Mouse (Mus musculus) midbrain, embryonic 13.5 days (tissue): ENCODE measurements around the gene Gm47289. TPM values are rescaled to one million over a fixed set of nuclear protein-coding genes. Genes with fewer than 3 reads are reported as not detected.

Experiments used
- ATAC-seq: fragments of 200-750 bp; cut with Nextera tagmentation; 2 replicates; pipeline ENCODE4 v1.8.0; 2017; ENCODE audit warnings: mild to moderate bottlenecking, moderate TSS enrichment, moderate library complexity
- H3K27ac ChIP-seq: fragments of 300-500 bp; sonication (generic); 2 replicates; pipeline ENCODE4 v1.5.1; 2015; ENCODE audit warnings: inconsistent platforms, mild to moderate bottlenecking, moderate library complexity
- H3K27me3 ChIP-seq: fragments of 300-500 bp; sonication (generic); 2 replicates; pipeline ENCODE4 v1.6.1; 2015; ENCODE audit warnings: mild to moderate bottlenecking, inconsistent platforms
- H3K36me3 ChIP-seq: fragments of 300-500 bp; sonication (generic); 2 replicates; pipeline ENCODE4 v1.6.1; 2015; ENCODE audit warnings: mild to moderate bottlenecking, inconsistent platforms
- H3K4me1 ChIP-seq: fragments of 300-500 bp; sonication (generic); replicated peaks from 2 replicates; pipeline ENCODE4 v1.6.1; 2015; ENCODE audit warnings: inconsistent platforms
- H3K4me2 ChIP-seq: fragments of 300-500 bp; sonication (generic); replicated peaks from 2 replicates; pipeline ENCODE4 v1.6.1; 2015; ENCODE audit warnings: moderate library complexity, mild to moderate bottlenecking, inconsistent platforms
- H3K4me3 ChIP-seq: fragments of 300-500 bp; sonication (generic); replicated peaks from 2 replicates; pipeline ENCODE4 v1.5.1; 2015; ENCODE audit warnings: mild to moderate bottlenecking, inconsistent platforms
- H3K9ac ChIP-seq: fragments of 300-500 bp; sonication (generic); replicated peaks from 2 replicates; pipeline ENCODE4 v1.6.1; 2015; ENCODE audit warnings: mild to moderate bottlenecking, inconsistent platforms
- H3K9me3 ChIP-seq: fragments of 300-500 bp; sonication (generic); 2 replicates; pipeline ENCODE4 v1.6.1; 2016; ENCODE audit warnings: mild to moderate bottlenecking, inconsistent platforms
- WGBS: fragments of 180-500 bp; shearing (Covaris S2); methylation state at CpG from one replicate; pipeline ENCODE4 v1.1.7; 2015; 5-methylcytosine and 5-hydroxymethylcytosine counted together
- polyA plus RNA-seq: library from polyadenylated mRNA; unstranded; fragments of >200 nt; fragmentation: Nextera tagmentation; extraction: Ambion mirVana; gene quantifications from 2 replicates; pipeline ENCODE4 v1.2.1, GENCODE M21; 2015

Gm47289 gene
- not detected in 2 replicates for polyA plus RNA-seq

DNA sequence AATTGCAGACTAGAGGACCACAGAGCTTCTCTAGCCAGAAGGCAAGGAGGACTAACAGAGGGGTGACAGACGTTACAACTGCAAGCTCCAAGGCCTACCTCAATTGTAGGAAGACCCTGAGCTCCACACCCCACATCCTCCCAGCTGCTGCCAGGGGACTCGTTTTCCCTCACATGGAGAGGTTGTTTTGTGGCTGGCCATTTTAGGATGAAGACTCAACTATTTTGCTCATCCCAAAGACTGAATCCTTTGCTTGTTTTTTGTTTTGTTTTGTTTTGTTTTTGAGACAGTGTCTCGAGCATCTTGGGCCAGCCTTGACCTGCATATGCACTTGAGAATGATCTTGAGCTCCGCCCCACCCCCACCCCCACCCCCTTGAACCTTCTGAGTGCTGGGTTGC, at the start of gene Gm47289:
Gene Gm47289 (plus strand): TSS at position 301 of the 400 bp plus-strand sequence.
- no peaks in the 10 kb centered on the region for H3K9me3 ChIP-seq
- no peak for ATAC-seq
- 60% methylated on average over 4 of the region's 4 CpGs for WGBS

DNA sequence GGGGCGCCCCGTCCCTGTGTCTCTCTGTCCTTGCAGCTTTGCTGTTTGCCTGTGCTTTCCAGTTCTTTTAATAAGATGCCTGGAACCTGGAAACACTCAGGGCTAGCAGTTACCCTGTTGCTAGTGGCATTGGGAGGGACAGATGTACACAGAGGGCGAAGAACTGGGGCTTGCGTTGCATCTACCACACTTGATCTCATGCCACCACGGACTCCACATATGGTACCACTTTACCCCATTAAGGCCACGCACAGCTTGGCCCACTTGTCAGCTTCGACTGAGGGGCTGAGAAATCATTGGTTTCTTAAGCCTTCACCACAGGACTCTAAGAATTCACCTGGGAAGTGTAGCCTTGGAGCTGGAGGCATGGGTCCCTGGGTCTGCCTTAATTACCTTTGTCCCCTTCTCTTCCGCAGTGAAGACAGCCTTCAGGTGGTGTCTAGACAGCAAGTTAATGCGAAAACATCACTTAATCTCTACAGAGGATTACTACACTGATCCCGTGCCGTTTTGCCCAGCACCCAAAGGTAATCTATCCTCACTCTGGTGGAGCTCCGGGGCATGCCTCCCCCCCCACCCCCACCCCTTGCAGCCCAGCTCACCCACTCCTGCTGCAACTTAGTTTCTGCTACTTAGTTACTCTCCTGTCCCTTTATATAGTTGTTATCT, 49.1 kb upstream of the Gm47289 start:
- no peaks in the 10 kb centered on the region for H3K27me3 ChIP-seq
- no peaks in the 10 kb centered on the region for H3K36me3 ChIP-seq
- no peak overlapping the region for H3K4me2 ChIP-seq
- no peaks in the 10 kb centered on the region for H3K9me3 ChIP-seq
- H3K27ac ChIP-seq = no peak overlapping the region
- no peak for ATAC-seq
- WGBS = 58% methylated on average over 12 of the region's 12 CpGs
- H3K4me3 ChIP-seq = no peak overlapping the region
- no peak overlapping the region for H3K9ac ChIP-seq
- H3K4me1 ChIP-seq = 0 out of 2 replicates have a peak, but pooled peaks cover 8% of the 10 kb centered on the region

More for the DNA sequence above, at the start of gene Gm47289:
- Histone ChIP-seq H3K4me2 (no peak within 1 kb of the TSS), H3K36me3 (no peaks in the 10 kb centered on the region), H3K27ac (no peak within 1 kb of the TSS), H3K4me3 (no peak within 1 kb of the TSS), H3K27me3 (peaks cover 24% of the 10 kb centered on the region), H3K4me1 (no peaks in the 10 kb centered on the region), H3K9ac (no peak within 1 kb of the TSS)

DNA sequence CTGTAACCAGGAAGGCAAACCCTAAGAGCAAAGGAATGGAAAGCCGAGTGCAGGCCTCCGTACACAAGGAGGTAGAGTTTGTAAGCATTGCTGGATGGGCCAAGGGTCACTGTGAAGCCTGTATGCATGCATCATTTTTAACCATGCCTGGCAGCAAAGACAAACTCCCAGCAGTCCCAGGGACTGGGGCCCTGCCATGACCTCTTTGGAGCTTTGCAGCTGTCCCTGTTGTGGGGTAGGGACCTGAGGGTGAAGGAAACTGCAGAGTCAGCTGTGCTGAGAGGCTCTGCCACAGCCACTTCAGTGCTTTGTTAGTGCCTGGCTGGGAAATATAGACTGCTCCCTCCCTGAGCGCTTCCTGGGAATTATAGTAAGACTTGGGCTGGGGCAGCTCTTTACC, 48.3 kb upstream of the Gm47289 start:
- Histone ChIP-seq H3K36me3 (no peaks in the 10 kb centered on the region), H3K27ac (no peak overlapping the region), H3K27me3 (no peaks in the 10 kb centered on the region), H3K4me3 (no peak overlapping the region), H3K4me2 (no peak overlapping the region), H3K4me1 (0 out of 2 replicates have a peak, but pooled peaks cover 8% of the 10 kb centered on the region), H3K9me3 (no peaks in the 10 kb centered on the region), H3K9ac (no peak overlapping the region)
- 36% methylated on average over 3 of the region's 3 CpGs for WGBS
- no peak for ATAC-seq

DNA sequence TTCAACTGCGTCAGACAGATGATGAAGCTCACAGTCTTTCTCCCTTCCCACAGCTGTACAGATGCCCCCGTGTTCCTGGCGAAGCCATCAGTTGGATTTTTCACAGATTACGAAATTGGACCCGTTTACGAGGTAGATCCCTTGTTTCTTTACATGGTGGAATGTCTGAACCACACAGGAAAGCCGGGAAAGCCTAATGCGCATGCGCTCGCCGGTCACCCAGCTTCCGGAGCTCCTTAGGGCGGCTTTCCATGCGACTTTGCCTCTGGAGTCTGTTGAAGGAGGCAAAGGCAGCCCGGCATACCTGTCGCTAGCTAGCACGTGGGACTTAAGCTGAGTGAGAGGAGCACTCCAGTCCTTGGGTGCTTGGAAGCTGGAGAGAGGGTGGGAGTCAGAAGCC, 44.0 kb upstream of the Gm47289 start:
- Histone ChIP-seq H3K4me2 (no peak overlapping the region), H3K4me3 (no peak overlapping the region), H3K9me3 (no peaks in the 10 kb centered on the region), H3K4me1 (0 out of 2 replicates have a peak, but pooled peaks cover 11% of the 10 kb centered on the region), H3K9ac (no peak overlapping the region), H3K27ac (no peak overlapping the region), H3K27me3 (no peaks in the 10 kb centered on the region), H3K36me3 (no peaks in the 10 kb centered on the region)
- 90% methylated on average over 17 of the region's 17 CpGs for WGBS
- no peak for ATAC-seq

DNA sequence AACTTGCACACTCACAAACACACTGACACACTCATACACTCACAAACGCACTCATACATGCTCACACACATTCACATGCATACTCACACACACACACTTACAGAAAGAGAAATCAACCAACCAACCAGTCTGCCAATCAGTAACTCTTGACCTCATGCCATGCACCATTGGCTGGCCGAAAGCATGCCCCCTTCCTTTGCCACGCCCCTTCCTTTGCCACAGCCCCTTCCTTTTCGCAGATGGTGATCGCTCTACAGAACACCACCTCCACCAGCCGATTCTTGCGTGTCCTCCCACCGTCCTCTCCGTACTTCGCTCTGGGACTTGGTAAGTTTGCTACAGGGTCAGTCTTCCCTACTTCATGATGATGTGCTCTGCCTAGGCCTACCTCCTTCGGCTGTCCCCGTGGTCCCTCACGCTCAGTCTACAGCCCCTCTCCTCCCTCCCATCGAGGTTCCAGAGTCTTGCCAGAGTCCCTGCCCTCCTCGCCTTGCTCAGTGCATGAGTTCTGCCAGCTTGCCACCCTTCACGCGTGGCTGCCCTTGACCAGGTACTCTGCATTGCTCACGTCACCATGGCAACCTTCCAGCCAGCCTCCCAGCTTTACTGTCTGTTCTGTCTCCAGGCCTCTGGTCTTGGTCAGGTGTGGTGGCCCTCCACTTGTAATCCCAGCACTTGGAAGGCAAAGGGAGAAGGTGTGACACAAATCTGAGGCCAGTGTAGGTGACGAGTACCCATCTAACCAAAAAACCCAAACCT, 39.4 kb upstream of the Gm47289 start:
- no peak overlapping the region for H3K27ac ChIP-seq

DNA sequence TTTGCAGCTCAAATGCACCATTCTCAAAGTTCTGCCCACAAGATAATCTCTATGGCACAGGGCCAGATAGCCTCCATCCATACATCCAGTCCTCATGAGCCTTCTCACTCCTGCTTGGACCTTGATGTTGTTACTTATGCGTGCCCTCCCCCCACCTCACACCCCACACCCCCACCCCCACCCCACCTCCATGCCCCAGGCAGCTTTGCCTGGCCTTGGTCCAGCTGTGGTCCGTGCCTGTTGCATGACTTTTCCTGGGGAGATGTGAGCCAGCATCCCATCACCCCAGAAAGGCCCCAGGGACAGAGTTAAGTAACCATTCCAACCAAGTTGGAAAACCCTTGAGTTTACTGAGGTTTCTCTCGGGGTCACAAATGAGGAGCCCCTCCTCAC, 38.8 kb upstream of the Gm47289 start:
- Histone ChIP-seq H3K4me1 (peaks cover 9% of the 10 kb centered on the region), H3K27me3 (no peaks in the 10 kb centered on the region), H3K4me2 (no peak overlapping the region), H3K27ac (no peak overlapping the region), H3K36me3 (no peaks in the 10 kb centered on the region), H3K9ac (no peak overlapping the region), H3K9me3 (no peaks in the 10 kb centered on the region), H3K4me3 (no peak overlapping the region)
- 81% methylated on average over 3 of the region's 3 CpGs for WGBS
- ATAC-seq = no peak

More for the DNA sequence above, 39.4 kb upstream of the Gm47289 start:
- ATAC-seq = no peak
- no peaks in the 10 kb centered on the region for H3K27me3 ChIP-seq
- no peak overlapping the region for H3K4me2 ChIP-seq
- H3K36me3 ChIP-seq = no peaks in the 10 kb centered on the region
- peaks cover 9% of the 10 kb centered on the region for H3K4me1 ChIP-seq
- 83% methylated on average over 19 of the region's 19 CpGs for WGBS
- H3K9ac ChIP-seq = no peak overlapping the region
- H3K9me3 ChIP-seq = no peaks in the 10 kb centered on the region
- no peak overlapping the region for H3K4me3 ChIP-seq

DNA sequence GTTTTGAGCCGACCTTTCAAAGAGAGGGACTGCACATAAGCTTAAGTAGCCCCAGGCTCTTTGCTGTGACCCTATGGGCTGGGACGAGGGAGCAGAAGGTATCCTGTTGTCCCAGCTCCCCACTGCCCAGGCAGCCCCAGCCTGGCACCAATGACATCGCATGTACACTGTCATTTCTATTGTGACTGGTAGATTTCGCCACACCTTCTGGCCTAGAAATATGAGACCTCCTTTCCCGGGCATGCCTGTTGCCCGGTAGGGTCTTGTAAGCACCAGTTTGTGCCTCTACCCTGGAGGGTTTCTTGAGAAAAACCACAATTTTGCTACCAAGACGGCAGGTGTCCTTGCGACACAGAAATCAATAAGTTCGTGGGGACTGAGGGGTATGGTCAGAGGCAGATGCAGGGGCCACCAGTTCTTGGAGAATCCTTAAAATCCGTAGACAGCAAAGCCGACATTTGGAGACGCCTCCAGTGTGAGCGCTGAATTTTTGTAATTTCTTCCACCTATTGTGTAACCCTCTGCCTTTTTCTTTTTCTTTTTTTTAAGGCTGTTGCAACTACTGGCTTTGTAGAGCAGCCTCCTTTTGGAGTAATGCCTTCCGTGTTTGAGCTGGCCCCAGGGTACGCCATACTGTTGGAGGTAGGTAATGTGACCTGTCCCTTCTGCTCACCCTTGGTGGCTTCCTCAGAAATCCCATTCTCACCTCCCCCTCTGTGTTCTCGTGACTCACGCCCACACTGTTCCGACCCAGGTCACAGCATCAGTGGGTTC, 36.2 kb upstream of the Gm47289 start:
- no peak for ATAC-seq
- H3K27ac ChIP-seq = no peak overlapping the region
- 89% methylated on average over 18 of the region's 18 CpGs for WGBS
- peaks cover 9% of the 10 kb centered on the region for H3K4me1 ChIP-seq
- H3K27me3 ChIP-seq = no peaks in the 10 kb centered on the region
- no peak overlapping the region for H3K4me2 ChIP-seq
- H3K36me3 ChIP-seq = no peaks in the 10 kb centered on the region
- no peak overlapping the region for H3K9ac ChIP-seq
- no peak overlapping the region for H3K4me3 ChIP-seq
- no peaks in the 10 kb centered on the region for H3K9me3 ChIP-seq

DNA sequence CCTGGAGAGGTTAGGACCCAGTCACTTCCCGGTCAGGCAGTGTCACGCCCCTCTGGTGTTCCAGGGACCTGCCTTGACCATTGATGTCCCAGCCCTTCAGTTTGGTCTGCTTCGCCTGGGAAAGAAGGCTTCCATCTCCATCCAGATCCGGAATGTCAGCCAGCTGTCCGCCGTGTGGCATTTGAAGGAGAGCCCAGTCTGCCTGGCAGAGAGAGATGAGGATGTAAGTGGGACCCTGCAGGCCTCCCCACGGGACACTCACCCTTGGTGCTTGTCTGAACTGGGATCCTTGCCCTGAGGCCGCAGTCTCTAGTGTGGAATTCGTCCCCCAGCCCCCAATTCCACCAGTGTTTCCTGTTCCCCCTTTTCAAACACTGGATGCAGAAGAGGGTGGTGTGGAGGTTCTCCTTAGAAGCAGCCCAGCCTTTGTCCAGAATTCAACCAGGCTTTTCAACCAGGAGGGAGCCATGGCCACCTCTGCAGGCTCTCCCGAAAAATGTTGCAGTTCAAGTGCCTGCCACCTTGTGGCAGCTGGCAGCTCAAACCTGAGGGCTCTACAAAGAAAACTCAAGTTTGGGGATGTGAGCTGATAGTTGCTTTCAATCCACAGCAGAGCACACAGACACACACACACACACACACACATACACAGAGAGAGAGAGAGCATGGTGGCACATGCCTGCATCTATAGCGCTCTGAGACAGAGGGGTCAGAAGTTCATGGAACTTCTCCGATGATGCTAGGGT, 30.4 kb upstream of the Gm47289 start:
- Histone ChIP-seq H3K27ac (no peak overlapping the region), H3K4me1 (no peaks in the 10 kb centered on the region), H3K4me3 (no peak overlapping the region), H3K4me2 (no peak overlapping the region), H3K9me3 (no peaks in the 10 kb centered on the region), H3K36me3 (no peaks in the 10 kb centered on the region), H3K9ac (no peak overlapping the region), H3K27me3 (no peaks in the 10 kb centered on the region)
- 82% methylated on average over 12 of the region's 12 CpGs for WGBS
- ATAC-seq = no peak

DNA sequence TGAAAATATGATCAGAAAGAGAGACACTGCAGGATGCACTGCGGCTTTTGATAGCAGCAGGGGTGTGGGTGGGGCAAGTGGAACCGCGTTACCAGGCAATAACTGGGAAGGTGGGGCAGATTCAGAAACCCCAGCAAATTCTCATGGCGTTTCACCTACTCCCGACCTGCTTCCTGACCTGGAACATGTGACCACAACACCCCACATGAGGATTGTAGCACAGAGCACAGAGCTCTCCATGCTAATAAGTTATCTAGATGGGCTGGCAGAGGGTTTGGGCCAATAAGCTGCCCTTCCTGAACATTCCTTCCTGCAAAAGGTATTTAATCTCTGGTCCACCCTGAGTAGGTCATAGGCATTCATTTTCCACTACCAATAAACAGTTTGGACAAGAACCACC, 28.3 kb upstream of the Gm47289 start:
- H3K4me3 ChIP-seq = no peak overlapping the region
- H3K9ac ChIP-seq = no peak overlapping the region
- H3K36me3 ChIP-seq = no peaks in the 10 kb centered on the region
- H3K9me3 ChIP-seq = no peaks in the 10 kb centered on the region
- H3K4me1 ChIP-seq = no peaks in the 10 kb centered on the region
- H3K4me2 ChIP-seq = no peak overlapping the region
- ATAC-seq = no peak
- H3K27ac ChIP-seq = no peak overlapping the region
- WGBS = 62% methylated on average over 5 of the region's 5 CpGs
- no peaks in the 10 kb centered on the region for H3K27me3 ChIP-seq

DNA sequence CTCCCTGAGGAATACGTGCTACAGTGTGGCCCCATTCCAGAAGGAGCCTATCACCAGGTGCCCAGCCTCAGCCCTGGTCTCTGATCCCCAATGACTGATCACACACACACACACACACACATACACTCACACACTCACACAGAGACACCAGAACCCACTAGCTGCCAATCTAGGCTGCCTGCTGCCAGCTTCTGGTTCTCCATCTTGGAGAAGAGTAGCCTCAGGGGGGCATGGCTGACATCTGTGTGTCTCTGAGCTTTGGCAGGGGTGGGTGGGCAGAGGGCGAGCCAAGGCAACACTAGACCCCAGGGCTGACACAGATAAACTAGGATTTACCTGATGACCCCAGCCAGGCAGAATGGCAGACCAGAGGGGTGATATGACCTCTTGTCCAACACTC, 20.1 kb upstream of the Gm47289 start:
- H3K27me3 ChIP-seq = no peaks in the 10 kb centered on the region
- no peaks in the 10 kb centered on the region for H3K4me1 ChIP-seq
- H3K4me3 ChIP-seq = no peak overlapping the region
- 78% methylated on average over 2 of the region's 2 CpGs for WGBS
- ATAC-seq = no peak
- H3K27ac ChIP-seq = no peak overlapping the region
- no peak overlapping the region for H3K9ac ChIP-seq
- no peak overlapping the region for H3K4me2 ChIP-seq
- H3K9me3 ChIP-seq = no peaks in the 10 kb centered on the region
- no peaks in the 10 kb centered on the region for H3K36me3 ChIP-seq

DNA sequence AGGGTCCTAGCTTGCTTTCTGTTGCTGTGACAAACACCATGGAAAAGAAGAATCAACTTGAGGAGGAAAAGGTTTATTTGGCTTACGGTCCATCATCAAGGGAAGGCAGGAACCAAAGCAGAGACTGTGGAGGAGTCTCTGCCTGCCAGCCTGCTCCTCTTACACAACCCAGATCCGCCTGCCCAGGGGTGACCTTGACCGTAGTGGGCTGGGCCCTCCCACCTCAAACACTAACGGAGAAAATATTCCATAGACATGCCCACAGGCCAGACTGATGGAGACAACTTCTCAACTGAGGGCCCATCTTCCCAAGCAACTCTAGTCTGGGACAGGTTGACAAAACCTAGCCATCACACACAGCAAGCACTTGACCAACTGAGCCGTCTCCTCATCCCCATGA, 16.9 kb upstream of the Gm47289 start:
- no peaks in the 10 kb centered on the region for H3K36me3 ChIP-seq
- H3K4me2 ChIP-seq = no peak overlapping the region
- H3K9ac ChIP-seq = no peak overlapping the region
- no peaks in the 10 kb centered on the region for H3K9me3 ChIP-seq
- no peak for ATAC-seq
- H3K27me3 ChIP-seq = no peaks in the 10 kb centered on the region
- 88% methylated on average over 5 of the region's 5 CpGs for WGBS
- no peak overlapping the region for H3K27ac ChIP-seq
- H3K4me3 ChIP-seq = no peak overlapping the region
- no peaks in the 10 kb centered on the region for H3K4me1 ChIP-seq
